Mouse (Mus musculus): ENCODE measurements at regions not wholly inside any gene's neighbourhood (a gene's known extent, or its start where the extent isn't known, plus 50 kb on each side); places are given as distances from the start of the nearest gene placed in this dataset.

DNA sequence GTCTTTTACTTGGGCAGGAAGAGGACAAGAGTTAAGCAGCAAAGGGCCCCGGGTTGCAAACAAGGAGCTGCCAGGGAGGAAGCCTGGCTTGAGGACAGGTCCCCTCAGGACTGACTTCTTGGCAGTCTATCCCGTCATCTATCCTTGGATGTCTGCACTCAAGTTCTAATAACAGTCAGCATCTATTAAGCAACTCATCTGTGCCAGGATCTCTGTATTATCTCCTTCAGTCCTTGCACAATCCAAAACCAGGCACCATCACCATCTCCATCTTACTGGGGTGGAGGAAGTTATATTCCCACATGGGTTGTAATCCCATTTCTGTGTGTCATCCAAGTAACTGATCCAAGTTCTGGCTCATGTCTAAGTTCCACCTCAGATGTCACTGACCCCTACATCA is 87.1 kb upstream of the Lifr start:
- DNase-seq (ENCODE audit: low spot score in 2 of 2): no peak

- no peak for DNase-seq (ENCODE audit: low spot score in 2 of 2)
Observed at GRCm38 (mm10) chr15:7005142-7005541, 85.3 kb upstream of the Lifr start.

- DNase-seq (ENCODE audit: low spot score in 2 of 2): no peak
Observed at GRCm38 (mm10) chr15:7006271-7006670, 84.1 kb upstream of the Lifr start.

- no peak for DNase-seq (ENCODE audit: low spot score in 2 of 2)
Observed at GRCm38 (mm10) chr15:7008725-7009380, 81.6 kb upstream of the Lifr start.

DNA sequence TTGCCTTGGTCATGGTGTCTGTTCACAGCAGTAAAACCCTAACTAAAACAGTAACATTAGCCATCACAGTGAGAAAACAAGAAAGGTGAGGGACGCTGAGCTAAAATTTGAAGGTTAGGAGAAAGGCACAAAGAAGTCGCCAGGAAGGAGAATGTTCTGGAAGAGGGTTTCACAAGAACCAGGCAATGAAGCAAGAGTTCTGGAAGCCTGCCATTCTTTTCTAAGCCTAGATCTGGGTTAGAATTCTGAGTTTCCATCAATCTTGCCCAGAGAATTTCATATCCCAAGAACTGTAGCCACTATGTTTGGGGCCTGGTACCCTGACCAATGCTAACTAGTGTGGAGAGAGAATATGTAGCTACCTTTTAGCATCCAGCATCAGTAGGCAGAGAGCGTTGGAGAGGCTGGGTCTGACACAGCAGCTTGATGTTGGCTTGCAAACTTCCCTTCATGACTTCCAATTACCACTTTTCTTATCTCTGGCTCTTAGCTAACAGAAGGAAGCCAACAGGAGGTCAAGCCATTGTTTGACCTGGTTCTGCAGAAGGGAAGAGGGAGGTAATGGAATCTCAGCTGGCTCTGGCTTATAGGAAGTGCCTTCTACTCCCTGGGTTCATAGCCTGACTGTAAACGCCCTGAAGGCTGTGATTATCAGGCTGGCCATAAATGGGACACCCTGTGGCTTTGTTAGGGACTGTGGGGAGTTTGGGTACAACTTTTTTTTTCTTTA is 79.3 kb upstream of the Lifr start:
- no peak for DNase-seq (ENCODE audit: low spot score in 2 of 2)

DNA sequence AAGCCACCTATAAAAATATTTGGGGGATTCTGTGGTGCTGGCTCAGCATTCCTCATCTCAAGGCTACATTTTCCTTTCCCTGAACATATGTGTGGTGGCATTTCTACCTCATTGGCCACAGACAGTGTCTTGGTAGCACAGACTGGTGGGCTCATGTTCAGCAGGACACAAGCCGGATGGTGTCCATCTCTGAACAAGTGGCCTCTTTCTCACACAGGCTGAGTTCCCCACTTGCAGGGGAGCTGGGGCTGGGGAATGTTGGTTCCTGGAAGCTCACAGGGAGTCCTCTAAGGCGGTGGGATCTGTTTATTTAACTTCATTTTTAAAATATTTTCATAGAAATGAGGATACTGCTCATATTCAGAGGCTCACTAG is 78.7 kb upstream of the Lifr start:
- no peak for DNase-seq (ENCODE audit: low spot score in 2 of 2)

GRCm38 (mm10) chr15:7012446-7012845 is 78.0 kb upstream of the Lifr start:
- DNase-seq (ENCODE audit: low spot score in 2 of 2): no peak

GRCm38 (mm10) chr15:7013047-7013446 is 77.4 kb upstream of the Lifr start:
- DNase-seq (ENCODE audit: low spot score in 2 of 2): no peak

GRCm38 (mm10) chr15:7014984-7015383 is 75.4 kb upstream of the Lifr start:
- no peak for DNase-seq (ENCODE audit: low spot score in 2 of 2)

GRCm38 (mm10) chr15:7016018-7016417 is 74.4 kb upstream of the Lifr start:
- DNase-seq (ENCODE audit: low spot score in 2 of 2): no peak

DNA sequence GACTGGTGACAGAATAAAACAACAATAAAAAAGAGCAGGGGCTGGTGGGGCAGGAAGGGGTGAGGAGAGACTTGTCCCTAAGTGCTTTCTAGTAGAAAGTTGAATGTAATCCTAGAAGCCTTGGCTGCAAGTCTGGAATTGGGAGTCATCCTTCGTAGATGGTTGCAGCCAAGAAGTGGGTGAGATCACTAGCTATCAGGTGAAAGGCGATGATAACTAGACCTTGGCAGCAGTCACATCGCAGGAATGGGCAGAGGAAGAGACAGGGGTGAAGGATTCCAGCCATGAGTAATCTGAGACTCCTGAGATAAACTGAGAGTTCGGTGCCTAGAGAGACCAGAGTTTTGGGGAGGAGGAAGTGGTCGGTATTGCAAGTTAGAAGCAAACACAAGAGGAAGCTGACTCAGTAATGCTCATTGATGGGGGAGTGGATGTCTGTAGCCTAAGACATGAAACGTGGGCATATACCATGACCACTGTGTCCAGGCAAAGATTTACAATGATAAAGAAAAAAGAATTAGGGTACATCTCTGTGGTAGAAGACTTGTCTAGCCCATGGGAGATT is 73.1 kb upstream of the Lifr start:
- DNase-seq (ENCODE audit: low spot score in 2 of 2): no peak

- no peak for DNase-seq (ENCODE audit: low spot score in 2 of 2)
Observed at GRCm38 (mm10) chr15:7022660-7023059, 67.8 kb upstream of the Lifr start.

DNA sequence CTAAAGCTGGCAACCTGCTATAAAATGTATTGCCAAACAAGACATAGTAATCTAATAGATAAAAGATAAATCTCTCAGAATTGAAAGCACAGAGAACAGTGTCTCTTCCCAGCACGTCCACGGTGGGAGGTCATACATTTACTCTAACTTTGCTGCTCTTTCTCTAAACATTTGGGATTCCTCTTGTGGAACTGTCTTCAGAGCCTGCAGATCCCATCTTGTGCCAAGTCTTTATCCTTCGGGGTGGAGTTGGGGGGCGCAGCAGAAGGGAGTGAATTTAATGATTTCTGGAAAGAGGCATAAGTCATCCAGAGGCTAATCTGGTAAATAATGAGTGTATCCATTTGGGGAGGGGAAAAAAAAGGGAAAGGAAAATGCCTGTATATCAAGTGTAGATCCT is 65.2 kb upstream of the Lifr start:
- DNase-seq (ENCODE audit: low spot score in 2 of 2): no peak

GRCm38 (mm10) chr15:7031297-7032043 is 58.9 kb upstream of the Lifr start:
- DNase-seq (ENCODE audit: low spot score in 2 of 2): no peak

- no peak for DNase-seq (ENCODE audit: low spot score in 2 of 2)
Observed at GRCm38 (mm10) chr15:7037475-7037874, 52.9 kb upstream of the Lifr start.

DNA sequence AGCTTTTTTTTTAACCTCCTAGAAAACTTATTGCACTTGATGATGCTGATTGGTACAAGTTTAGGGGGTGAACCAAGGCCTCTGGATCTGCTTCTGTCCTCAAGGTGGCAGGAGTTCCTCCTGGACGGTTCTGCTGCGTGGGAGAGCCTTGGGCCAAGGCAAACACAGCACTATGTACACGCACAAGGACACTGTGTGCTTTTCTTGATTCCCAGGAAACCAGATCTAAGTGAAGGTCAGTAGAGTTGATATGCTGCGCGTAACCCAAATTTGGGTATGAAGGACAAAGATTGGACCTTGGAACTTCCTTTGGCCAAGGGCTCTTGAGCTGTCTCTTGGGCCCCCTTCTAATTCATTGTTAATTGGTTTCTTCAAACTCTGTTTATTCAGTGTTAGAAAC is 51.3 kb upstream of the Lifr start:
- no peak for DNase-seq (ENCODE audit: low spot score in 2 of 2)

DNA sequence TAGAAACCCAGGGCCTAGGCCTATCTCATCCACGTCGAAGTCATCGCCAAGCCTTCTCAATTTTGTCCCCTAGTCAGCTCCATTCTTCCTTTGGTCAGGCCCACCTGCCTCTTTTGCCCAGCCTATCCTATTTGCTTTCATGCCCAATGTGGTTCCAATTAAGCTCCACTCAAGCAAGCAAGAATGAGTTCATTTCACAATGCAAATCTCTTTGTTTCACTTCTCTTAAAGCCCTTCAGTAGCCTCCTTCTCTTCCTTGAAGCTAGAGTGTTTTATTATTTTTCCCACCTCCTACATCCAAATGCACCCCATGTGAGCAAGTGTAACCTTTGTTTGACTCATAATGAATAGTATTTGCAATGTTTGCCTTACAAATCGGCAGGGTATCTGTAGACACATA is 50.6 kb upstream of the Lifr start:
- DNase-seq (ENCODE audit: low spot score in 2 of 2): no peak

All from layer of hippocampus, postnatal 14 days (tissue).